Mouse (Mus musculus) urinary bladder, adult 2 months (tissue): ENCODE measurements around the gene Dusp10. TPM values are rescaled to one million over a fixed set of nuclear protein-coding genes. Genes with fewer than 3 reads are reported as not detected.

Source experiments
- DNase-seq: peaks from one replicate; pipeline ENCODE4 v3.0.0; 2022; ENCODE audit warnings: low spot score
- polyA plus RNA-seq: library from polyadenylated mRNA; depleted of rRNA; stranded (reverse); fragments of >200 nt; gene quantifications from 2 replicates; pipeline ENCODE4 v1.2.3, GENCODE M21; 2012

The Dusp10 gene
- polyA plus RNA-seq, 1 experiment, result 10.3 TPM

GRCm38 (mm10) chr1:184030070-184030802 lies 17.1 kb downstream of the Dusp10 start:
- no peak for DNase-seq

GRCm38 (mm10) chr1:184032682-184033389 lies 19.7 kb downstream of the Dusp10 start:
- no peak for DNase-seq

GRCm38 (mm10) chr1:184033390-184034010 lies 20.4 kb downstream of the Dusp10 start:
- DNase-seq, result peak; percentile 75

GRCm38 (mm10) chr1:184034011-184034557 lies 21.0 kb downstream of the Dusp10 start, which contains the start of gene 1700056E22Rik:
Gene 1700056E22Rik (minus strand): TSS chr1:184034301.
- DNase-seq, result peak; percentile 83

GRCm38 (mm10) chr1:184034741-184035181 lies 21.7 kb downstream of the Dusp10 start:
- no peak for DNase-seq

- no peak for DNase-seq
Measured at GRCm38 (mm10) chr1:184035346-184035903, 22.3 kb downstream of the Dusp10 start.

GRCm38 (mm10) chr1:184037802-184038201 lies 24.7 kb downstream of the Dusp10 start:
- DNase-seq, result no peak

GRCm38 (mm10) chr1:184039301-184039700 lies 26.2 kb downstream of the Dusp10 start:
- no peak for DNase-seq

GRCm38 (mm10) chr1:184040181-184040580 lies 27.1 kb downstream of the Dusp10 start:
- DNase-seq, result no peak

GRCm38 (mm10) chr1:184040906-184041305 lies 27.8 kb downstream of the Dusp10 start:
- no peak for DNase-seq

- no peak for DNase-seq
Measured at GRCm38 (mm10) chr1:184041778-184042573, 28.9 kb downstream of the Dusp10 start.

- DNase-seq, result no peak
Measured at GRCm38 (mm10) chr1:184042745-184043144, 29.6 kb downstream of the Dusp10 start.

- DNase-seq, result no peak
Measured at GRCm38 (mm10) chr1:184043391-184043790, 30.3 kb downstream of the Dusp10 start.

GRCm38 (mm10) chr1:184046070-184046677 lies 33.1 kb downstream of the Dusp10 start:
- no peak for DNase-seq

GRCm38 (mm10) chr1:184047818-184048217 lies 34.7 kb downstream of the Dusp10 start:
- no peak for DNase-seq

GRCm38 (mm10) chr1:184048675-184049418 lies 35.7 kb downstream of the Dusp10 start:
- no peak for DNase-seq

GRCm38 (mm10) chr1:184051286-184051685 lies 38.2 kb downstream of the Dusp10 start:
- no peak for DNase-seq

- DNase-seq, result peak; percentile 41
Measured at GRCm38 (mm10) chr1:184051824-184052223, 38.7 kb downstream of the Dusp10 start.

GRCm38 (mm10) chr1:184052331-184052730 lies 39.2 kb downstream of the Dusp10 start:
- DNase-seq, result no peak

GRCm38 (mm10) chr1:184053141-184053540 lies 40.0 kb downstream of the Dusp10 start:
- DNase-seq, result no peak
